Mouse (Mus musculus): ENCODE data around the gene Ppfibp1. TPM values are rescaled to one million over a fixed set of nuclear protein-coding genes. Genes with fewer than 3 reads are reported as not detected.
"Not testable (repeated sequence)": the region's sequence is repeated elsewhere in the genome, so short reads cannot be mapped to it uniquely, and the experiment has no call there.

The Ppfibp1 gene
- 51.1 and 60.2 TPM in 2 replicates for polyA plus RNA-seq (2012; rRNA removed)

DNA sequence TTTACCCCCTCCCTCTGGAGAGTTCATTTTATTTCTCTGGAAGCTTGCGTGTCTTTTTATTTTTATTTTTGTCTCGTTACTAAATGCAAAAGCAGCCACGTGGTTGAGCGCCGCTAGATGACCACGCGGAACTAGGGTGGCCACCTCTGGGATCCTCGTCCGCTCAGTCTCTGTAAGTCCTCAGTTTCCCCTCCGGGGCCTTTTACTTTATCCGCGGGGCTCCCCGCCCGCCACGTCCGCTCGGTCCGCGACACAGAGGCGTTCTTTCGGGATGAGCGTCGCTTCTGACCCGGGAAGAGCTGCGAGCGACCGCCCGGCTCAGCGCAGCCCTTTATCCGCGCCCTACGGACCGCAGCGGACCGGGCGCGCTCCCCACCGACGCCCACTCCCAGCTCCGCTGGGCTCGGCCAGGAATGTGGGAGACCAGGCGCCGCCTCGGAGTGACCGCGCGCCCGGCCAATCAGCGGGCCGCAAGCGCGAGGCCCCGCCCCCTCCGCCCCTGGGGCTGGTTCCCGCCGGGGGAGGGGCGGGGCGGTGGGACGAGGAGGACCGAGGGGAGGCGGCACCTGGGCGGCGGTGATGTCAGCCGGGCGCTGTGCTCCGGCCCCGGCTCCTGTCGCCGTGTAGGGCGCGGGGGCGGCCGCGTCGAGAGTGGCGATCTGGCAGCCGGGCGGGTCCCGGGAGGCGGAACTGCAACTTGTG is at the start of gene Ppfibp1:
Gene Ppfibp1, plus strand, starts transcription at position 530 of the 702 bp plus-strand sequence.
- peak; percentile 69 to 94 for DNase-seq (ENCODE audit: extremely low spot score in 1 of 2, low spot score in 1 of 2)

DNA sequence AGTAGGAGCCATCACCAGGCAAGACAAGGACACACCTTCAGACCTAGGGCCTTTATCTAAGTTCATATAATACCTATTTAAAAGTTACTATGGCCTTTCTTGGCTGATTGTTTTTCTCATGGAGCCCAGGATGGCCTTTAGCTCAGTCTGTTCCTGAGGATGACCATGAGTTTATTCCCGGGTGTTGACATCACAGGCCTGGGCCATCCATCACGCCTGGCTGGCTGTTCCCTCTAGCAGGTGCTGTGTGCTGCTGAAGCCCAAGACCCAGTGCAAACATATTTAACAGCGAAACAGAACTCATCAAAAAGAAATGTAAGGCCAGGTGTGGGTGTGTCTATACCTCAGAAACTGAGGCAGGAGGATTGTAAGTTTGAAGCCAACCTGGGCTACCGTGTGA is 49.4 kb upstream of the Ppfibp1 start:
- no peak for DNase-seq (ENCODE audit: extremely low spot score in 1 of 2, low spot score in 1 of 2)

DNA sequence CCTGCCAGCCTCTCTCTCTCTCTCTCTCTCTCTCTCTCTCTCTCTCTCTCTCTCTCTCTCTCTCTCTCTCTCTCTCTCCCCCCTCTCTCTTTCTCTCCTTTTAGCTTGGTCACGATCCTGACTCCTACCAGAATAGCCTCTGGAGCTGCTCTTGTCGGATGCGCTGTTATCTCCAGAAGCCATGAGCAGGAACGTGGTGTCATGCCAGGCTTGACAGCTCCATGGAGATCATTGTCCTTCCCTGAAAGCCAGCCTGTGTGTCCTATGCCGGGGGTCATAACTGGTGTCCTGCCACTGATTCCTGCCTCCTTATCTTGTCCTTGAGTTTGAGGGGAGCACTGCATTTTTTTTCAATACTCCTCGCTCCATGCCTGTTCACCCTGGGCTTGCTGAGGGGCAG is 43.4 kb upstream of the Ppfibp1 start:
- DNase-seq (ENCODE audit: extremely low spot score in 1 of 2, low spot score in 1 of 2), result no peak

DNA sequence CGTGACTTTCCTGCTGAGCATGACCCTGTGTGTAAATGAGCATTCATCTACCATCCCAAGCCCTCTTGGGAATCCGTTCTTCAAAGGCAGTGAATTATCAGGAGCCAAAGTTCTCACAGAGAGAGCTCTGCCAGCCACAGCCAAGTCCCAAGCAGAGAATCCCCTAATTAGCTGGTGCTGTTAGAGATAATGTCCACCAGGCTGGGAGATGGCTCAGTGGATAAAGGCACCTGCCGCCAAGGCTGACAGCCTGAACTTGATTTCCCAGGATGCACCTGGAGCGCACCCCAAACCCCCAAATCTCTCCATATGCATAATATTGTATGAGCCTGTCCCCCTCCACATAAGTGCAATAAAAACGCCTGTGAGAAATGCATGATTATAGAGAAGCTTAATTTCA is 42.9 kb upstream of the Ppfibp1 start:
- DNase-seq (ENCODE audit: extremely low spot score in 1 of 2, low spot score in 1 of 2), result no peak

DNA sequence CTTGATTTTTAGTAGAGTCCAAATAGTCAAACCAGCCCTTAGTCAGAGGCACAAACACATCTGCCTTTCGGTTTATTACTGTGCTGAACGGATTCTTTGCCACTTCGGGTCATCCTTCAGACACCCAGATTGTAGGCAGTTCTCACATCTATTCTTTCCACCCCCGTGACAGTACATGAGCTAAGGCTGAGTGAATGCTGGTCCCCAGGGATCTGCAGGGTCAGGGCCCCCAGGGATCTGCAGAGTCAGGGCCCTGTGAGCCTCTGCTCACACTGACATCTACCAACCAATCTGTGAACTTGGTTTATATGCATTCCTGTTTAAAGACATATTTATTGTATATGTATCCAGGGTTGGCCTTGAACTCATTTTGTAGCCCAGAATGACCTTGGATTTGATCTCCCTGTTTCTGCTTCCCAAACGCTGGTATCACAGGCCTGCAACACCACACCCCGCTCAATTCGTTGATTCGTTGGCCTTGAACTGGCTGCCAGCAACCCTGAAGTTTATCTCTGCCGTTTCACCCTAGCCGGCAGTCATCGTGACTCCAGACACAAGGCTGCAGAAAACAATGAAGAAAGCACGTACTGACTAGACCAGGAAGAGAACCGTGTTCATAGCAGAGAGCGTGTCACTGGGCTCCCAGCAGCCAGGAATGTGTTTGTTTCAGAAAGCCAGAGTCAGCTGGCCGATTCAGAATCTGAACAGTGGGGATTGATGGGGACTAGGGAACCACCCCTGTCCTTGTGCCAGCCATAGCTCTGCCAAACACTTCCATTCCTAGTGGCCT is 42.1 kb upstream of the Ppfibp1 start:
- DNase-seq (ENCODE audit: extremely low spot score in 1 of 2, low spot score in 1 of 2), result no peak

DNA sequence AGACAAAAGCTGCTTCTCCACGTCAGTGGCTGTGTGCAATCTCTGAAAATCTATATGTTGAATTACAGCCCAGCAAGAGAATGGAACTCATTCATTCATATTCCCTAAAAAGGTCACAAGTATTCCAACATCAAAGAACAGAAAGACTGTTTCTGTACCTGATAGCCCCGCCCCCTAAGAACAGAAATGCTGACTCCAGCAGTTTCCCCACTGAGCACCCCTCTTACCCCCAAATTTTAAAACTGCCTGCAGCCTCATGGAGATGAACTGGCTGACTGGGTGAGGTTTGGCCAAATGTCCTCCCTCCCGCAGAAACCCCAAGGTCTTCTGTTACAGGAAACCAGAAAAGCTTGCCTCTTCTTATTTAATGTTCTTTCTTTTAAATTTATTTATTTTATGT is 40.9 kb upstream of the Ppfibp1 start:
- DNase-seq (ENCODE audit: extremely low spot score in 1 of 2, low spot score in 1 of 2), result no peak

DNA sequence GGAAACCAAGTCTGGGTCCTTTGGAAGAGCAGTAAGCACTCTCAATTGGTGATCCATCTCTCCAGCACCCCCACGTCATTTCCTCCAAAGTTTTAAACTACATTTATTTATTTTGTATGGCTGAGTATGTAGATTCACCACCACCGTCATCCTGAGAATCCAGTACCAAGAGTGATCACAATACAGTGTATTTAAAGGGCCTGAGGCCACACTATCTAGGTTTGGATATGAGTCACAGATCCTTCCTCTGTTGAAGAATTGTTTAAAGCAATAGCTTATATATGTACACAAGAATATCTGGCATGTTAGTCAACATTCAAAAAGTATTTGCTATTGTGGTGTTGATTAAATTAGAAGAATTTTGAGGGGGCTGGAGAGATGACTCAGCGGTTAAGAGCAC is 40.0 kb upstream of the Ppfibp1 start:
- no peak for DNase-seq (ENCODE audit: extremely low spot score in 1 of 2, low spot score in 1 of 2)

DNA sequence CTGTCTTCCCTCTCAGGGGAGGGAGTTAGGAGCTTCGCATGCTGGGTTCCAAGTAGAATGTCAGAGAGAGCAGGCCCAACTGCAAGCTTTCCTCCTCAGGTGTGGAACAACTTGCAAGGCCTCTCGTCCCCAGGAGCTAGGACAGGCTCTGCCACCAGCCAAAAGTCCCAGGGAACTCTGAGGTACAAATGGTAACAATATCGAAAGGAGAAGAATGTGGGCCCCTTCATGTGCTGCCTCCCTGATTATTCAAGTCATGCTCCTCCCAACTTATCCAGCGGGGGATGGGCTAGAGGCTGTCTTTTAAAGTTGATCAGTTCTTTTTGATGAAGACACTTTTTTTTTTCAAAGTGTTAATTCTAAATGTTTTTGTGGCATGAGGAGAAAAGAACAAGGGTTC is 38.2 kb upstream of the Ppfibp1 start, which contains the start of gene Smco2:
Gene Smco2, plus strand, starts transcription at position 55 of the 400 bp plus-strand sequence.
- no peak for DNase-seq (ENCODE audit: extremely low spot score in 1 of 2, low spot score in 1 of 2)

DNA sequence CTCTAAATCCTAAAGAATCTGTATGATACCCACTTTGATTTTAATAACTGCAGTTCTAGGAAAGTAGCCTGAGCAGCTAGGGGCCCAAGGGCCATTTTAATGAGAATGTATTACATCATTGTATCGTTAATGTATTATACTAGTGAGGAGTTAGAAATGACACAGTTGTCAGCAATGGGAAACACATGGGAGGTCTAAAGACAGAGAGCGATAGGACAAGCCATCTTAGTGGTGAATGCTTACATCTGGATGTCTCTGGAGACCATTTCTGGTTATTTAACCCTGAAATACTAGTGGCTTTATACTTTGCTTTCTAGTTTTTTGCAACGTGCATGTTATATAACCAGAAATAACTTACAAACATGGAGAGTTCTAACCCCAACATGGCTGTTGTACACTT is 36.4 kb upstream of the Ppfibp1 start:
- no peak for DNase-seq (ENCODE audit: extremely low spot score in 1 of 2, low spot score in 1 of 2)

DNA sequence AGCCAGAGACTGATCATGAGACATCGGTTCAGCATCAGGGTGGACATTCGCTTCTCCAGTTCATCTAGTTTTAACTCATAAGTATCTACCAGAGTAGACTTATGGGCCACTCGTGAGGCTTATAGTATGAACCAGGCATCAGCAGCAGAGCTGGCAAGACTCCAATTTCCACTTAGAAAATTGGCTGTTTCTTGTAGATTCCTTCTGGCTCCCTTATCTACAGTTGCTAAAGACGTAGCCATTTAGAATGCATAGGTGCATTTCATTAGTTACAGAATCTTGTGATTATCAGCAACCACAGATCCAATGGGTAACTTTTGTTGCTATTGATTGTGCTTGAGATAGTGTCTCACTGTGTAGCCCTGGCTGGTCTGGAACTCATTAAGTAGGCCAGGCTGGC is 35.5 kb upstream of the Ppfibp1 start:
- no peak for DNase-seq (ENCODE audit: extremely low spot score in 1 of 2, low spot score in 1 of 2)

DNA sequence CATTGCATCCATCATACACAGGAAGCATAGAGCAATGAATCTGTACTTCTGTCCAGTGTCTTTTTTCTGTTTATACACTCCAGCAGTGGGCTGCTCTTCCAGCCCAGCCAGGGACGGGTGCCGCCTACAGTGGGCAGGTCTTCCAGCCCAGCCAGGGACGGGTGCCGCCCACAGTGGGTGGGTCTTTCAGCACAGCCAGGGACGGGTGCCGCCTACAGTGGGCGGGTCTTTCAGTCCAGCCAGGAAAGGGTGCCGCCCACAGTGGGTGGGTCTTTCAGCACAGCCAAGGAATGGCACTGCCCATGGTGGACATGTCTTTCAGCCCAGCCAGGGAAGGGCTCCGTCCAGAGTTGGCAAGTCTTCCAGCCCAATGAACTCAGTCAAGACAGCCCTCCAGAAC is 33.1 kb upstream of the Ppfibp1 start:
- no peak for DNase-seq (ENCODE audit: extremely low spot score in 1 of 2, low spot score in 1 of 2)

DNA sequence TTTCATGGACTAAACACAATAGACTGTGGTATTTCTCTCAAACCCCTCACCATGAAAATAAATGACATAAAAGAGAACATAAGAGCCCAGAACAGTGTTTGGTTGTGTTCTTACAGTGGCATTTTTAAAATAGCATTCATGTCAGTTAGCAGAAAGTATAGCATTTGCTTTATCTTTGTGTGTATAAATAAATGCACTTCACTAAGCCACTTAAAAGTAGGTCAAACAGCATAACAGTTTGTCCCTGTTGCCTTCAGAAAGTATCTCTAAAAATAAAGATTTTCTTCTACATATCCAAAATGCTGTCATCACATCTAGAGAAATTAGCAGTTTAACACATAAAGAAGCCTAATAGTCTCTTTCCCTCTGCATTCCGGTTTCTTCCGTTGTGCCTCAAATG is 30.9 kb upstream of the Ppfibp1 start:
- no peak for DNase-seq (ENCODE audit: extremely low spot score in 1 of 2, low spot score in 1 of 2)

DNA sequence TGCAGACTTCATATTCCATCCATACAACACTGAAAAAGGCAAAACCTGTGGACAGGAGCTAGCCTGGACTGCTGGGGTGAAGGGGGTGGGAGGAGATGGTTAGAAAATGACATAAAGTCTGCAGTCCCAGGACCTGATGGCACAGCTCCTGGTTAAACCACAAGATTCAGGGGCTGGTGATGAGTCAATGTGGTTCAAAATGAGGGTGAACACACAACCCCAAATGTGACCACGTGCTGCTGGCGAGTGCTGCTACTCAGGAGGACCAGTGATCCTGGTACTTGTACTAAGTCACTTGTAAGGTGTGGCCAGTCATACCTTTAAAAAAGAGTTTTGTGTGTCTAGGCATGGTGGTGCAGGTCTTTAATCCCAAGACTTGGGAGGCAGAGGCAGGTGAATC is 25.1 kb upstream of the Ppfibp1 start:
- no peak for DNase-seq (ENCODE audit: extremely low spot score in 1 of 2, low spot score in 1 of 2)

DNA sequence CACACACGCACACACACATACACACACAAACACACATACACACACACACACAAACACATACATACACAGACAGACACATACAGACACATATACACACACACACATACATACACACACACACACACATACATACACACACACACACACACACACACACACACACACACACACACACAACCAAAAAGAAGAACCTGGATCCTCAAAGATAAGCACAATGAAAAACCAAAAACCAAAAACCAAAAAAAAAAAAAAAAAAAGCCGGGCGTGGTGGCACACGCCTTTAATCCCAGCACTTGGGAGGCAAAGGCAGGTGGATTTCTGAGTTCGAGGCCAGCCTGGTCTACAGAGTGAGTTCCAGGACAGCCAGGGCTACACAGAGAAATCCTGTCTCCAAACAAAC is 23.9 kb upstream of the Ppfibp1 start:
- DNase-seq (ENCODE audit: extremely low spot score in 1 of 2, low spot score in 1 of 2), result not testable (repeated sequence)

DNA sequence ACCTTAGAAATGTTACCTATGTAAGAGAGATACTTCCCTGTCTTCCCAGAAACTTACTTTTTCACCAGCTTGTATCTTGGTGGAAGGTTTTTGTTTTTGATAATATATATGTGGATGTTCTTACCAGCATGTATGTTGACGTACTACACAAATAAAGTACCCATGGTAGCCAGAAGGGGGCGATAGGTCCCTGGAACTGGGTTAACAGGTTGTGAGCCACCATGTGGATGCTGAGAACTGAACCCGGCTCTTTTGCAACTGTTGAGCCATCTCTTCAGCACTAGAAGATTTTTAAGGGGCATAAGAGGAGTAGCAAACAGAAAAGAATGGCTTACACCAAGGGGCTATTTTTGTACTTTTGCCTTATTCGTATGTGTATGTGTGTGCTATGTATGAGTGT is 22.6 kb upstream of the Ppfibp1 start:
- no peak for DNase-seq (ENCODE audit: extremely low spot score in 1 of 2, low spot score in 1 of 2)

DNA sequence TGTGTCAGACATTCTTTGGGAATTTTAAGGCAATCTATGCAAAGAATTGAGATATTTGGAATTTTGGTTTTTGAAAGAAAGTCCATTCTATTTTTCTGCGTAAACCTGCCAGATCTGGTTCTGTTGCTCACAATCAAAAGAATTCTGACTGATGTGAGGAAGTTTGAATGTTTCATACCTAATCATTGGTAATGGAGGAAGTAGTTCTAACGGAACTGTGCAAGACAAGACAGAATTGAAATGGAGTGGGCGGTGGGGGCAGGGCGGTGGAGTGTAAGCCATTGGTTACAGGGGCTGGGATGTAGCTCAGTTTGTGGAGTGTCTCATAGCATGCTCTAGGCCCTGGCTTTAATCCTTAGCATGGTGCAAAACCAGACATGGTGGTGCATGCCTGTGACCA is 16.3 kb upstream of the Ppfibp1 start:
- DNase-seq (ENCODE audit: extremely low spot score in 1 of 2, low spot score in 1 of 2), result no peak

DNA sequence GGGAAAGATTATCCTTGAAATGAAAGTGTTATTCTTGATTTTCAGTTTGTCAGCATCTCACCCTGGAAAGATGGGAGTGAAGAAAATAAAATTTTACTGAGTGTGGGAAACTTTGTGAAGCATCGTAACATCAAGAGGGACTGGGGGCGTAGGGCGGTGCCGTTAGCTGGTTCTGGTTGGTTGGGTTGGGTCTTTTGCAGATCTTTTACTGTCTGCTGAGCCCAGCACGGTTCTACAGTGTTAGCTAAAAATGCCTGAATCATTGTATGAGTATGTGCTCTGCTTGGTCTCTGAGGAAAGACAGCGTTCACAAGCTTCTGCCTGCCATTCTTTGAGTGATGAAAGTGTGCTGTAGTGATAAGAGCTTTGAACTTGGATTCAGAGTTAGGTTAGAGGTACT is 13.9 kb upstream of the Ppfibp1 start:
- DNase-seq (ENCODE audit: extremely low spot score in 1 of 2, low spot score in 1 of 2), result no peak

DNA sequence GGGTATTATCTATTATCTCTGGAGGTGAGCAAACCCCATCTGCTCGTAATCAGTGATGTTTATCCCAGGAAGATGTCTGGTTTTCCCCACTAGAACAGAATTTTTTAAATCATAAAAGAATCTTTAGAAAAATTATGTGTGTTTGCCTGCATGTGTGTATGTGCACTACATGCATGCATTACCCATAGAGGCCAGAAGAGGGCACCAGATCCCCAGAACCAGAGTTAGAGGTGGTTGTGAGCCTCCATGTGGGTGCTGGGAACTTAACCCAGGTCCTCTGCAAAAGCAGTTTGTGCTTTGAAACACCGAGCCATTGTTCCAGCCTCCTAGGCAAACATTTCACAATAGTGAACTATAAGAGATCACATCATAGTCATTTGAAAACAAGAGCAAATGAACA is 11.5 kb upstream of the Ppfibp1 start:
- DNase-seq (ENCODE audit: extremely low spot score in 1 of 2, low spot score in 1 of 2), result no peak

DNA sequence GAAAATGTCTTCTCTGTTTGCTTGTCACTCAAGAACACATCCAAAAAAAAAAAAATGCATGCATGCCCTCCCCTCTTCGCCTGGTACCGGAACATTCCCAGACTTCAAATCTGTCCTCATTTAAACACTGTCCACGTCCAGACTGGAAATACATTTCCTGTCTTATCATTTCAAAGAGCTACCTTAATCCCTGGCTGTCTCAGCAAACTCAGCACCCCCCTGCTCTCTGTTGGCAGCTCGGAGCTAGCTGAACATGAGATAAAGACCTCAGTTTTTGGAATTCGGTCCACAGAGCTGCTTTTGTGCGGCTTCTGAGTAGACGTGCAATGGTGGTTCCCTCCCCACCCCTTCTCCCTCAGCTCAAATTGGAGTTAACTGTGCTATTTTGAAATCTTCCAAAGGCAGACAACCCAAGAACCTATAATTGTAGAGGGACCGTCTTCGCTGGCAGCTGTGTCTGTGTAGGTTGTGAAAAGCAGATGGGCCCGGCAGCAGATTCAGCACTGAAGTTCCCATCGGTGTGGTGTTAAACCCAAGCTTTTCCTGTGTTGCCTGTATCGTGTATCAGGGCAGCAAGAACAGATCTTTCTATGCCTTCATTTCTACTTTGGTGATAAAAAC is 10.8 kb upstream of the Ppfibp1 start:
- DNase-seq (ENCODE audit: extremely low spot score in 1 of 2, low spot score in 1 of 2), result peak; percentile 88 to 89

DNA sequence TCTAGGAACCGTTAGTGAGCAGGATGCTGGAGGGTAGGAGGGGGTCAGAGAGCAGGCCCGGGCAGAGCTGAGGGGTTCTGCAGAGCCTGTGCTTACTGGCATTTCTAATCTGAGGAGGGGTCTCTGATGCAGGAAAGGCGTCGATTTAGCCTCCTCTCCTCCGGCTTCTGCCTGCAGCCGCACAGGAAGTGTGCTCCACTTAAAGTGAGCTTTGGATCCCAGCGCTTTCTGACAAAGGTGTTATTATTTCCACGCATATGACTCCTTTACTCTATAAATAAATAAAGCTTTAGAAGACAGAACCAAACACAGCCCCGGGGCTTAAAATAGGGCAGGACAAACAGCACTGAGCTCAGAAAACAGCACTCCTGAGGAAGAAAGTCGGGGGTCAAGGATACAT is 9.4 kb upstream of the Ppfibp1 start:
- DNase-seq (ENCODE audit: extremely low spot score in 1 of 2, low spot score in 1 of 2), result no peak

DNA sequence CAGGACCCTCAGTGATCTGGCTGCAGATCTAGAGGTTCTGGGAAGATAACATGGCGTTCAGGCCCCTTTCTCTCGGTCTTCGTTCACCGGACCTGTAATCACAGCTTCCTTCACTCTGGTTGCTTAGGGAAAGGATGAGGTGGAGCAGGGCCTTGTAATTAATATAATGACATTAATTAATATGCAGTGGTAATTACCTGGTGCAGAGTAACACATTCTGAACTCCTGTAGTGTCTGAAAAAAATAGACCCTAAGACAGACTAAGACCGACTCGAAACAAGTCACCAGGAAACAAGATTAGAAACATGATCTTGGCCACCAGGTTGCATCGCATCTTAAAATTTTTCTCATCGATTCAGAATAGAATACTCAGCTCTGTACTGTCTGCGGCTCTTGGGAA is 8.4 kb upstream of the Ppfibp1 start:
- no peak for DNase-seq (ENCODE audit: extremely low spot score in 1 of 2, low spot score in 1 of 2)

DNA sequence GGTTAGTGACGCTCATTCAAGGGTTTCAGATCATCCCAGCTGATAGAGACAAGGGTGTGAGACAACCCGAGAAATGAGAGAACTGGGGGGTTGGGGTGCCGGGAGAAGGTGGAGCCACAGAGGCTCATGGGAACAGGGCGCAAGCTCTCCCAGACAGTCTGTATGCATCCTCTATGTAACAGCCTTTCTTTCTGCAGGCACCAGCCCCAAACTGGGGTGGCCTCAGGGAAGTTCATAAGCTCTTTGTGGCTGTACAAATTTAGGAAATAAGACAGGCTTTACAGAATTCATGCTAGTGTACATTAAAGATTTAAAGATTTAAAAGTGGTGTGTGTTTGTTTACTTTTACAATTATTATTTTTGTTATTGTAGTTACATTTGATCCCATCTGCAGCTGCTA is 8.0 kb upstream of the Ppfibp1 start:
- no peak for DNase-seq (ENCODE audit: extremely low spot score in 1 of 2, low spot score in 1 of 2)

Measured in frontal cortex, adult 2 months (tissue).